Mouse (Mus musculus) myocyte (in vitro differentiated cells): Measurements from ENCODE around the gene Zfp169.

ENCODE experiments used
- CEBPB ChIP-seq: IDR thresholded peaks from 2 replicates; pipeline ENCODE4 v1.6.1; 2011; ENCODE audit warnings: mild to moderate bottlenecking, moderate library complexity; ENCODE audit not compliant: poor library complexity, insufficient read depth, severe bottlenecking
- E2F4 ChIP-seq: IDR thresholded peaks from one replicate; pipeline ENCODE4 v1.6.1; 2011; ENCODE audit warnings: mild to moderate bottlenecking, control low read depth, moderate library complexity; ENCODE audit not compliant: insufficient read depth
- MAX ChIP-seq: IDR thresholded peaks from one replicate; pipeline ENCODE4 v1.6.1; 2011; ENCODE audit warnings: low read depth, mild to moderate bottlenecking, control low read depth
- MYOD1 ChIP-seq, 3 experiments: IDR thresholded peaks; one replicate each; pipeline ENCODE4 v1.6.1; 2011; ENCODE audit warnings: control low read depth in 2 of 3, low read depth in 2 of 3, mild to moderate bottlenecking in 2 of 3, moderate library complexity in 1 of 3; ENCODE audit not compliant: insufficient read length in 2 of 3, control insufficient read depth in 1 of 3
- MYOG ChIP-seq, 3 experiments: IDR thresholded peaks; one replicate each; pipeline ENCODE4 v1.6.1; 2011; ENCODE audit warnings: control low read depth in 2 of 3, low read depth in 2 of 3, mild to moderate bottlenecking in 2 of 3; ENCODE audit not compliant: insufficient read length in 2 of 3, control insufficient read depth in 1 of 3, insufficient read depth in 1 of 3
- POLR2A ChIP-seq: IDR thresholded peaks from one replicate; pipeline ENCODE4 v1.6.1; 2011; ENCODE audit warnings: low read depth, mild to moderate bottlenecking, control low read depth, moderate library complexity; ENCODE audit not compliant: insufficient read length
- POLR2AphosphoS2 ChIP-seq: IDR thresholded peaks from one replicate; pipeline ENCODE4 v1.6.1; 2011; ENCODE audit warnings: low read depth, control low read depth; ENCODE audit not compliant: insufficient read length
- REST ChIP-seq: IDR thresholded peaks from one replicate; pipeline ENCODE4 v1.6.1; 2011; ENCODE audit warnings: mild to moderate bottlenecking, control low read depth, moderate library complexity; ENCODE audit not compliant: insufficient read depth, insufficient read length
- SRF ChIP-seq: IDR thresholded peaks from one replicate; pipeline ENCODE4 v1.6.1; 2011; ENCODE audit warnings: low read depth; ENCODE audit not compliant: control insufficient read depth, insufficient read length
- TCF12 ChIP-seq: IDR thresholded peaks from one replicate; pipeline ENCODE4 v1.6.1; 2011; ENCODE audit warnings: mild to moderate bottlenecking, control low read depth; ENCODE audit not compliant: poor library complexity, insufficient read depth, severe bottlenecking
- TCF3 ChIP-seq: IDR thresholded peaks from one replicate; pipeline ENCODE4 v1.6.1; 2011; ENCODE audit warnings: low read depth, control low read depth; ENCODE audit not compliant: insufficient read length
- USF1 ChIP-seq: IDR thresholded peaks from one replicate; pipeline ENCODE4 v1.6.1; 2011; ENCODE audit warnings: low read depth, mild to moderate bottlenecking, control low read depth, moderate library complexity

GRCm38 (mm10) chr13:48483606-48484005, 29.6 kb downstream of the Zfp169 start:
- TF ChIP-seq MAX (no peak), POLR2AphosphoS2 (no peak), POLR2A (no peak), REST (no peak), USF1 (no peak), E2F4 (no peak), SRF (no peak), TCF12 (no peak), CEBPB (no peak), MYOD1 (IDR thresholded peaks at IDR 0.05; ENCODE audit: control insufficient read depth in 1 of 3, insufficient read length in 2 of 3, low read depth in 2 of 3) (no peak), MYOG (IDR thresholded peaks at IDR 0.05; ENCODE audit: control insufficient read depth in 1 of 3, insufficient read depth in 1 of 3, insufficient read length in 2 of 3, low read depth in 2 of 3) (no peak), TCF3 (no peak)
